Mouse (Mus musculus) C2C12 (cell line): Measurements from ENCODE around the gene Ap2b1.

ENCODE experiments used
- CEBPB ChIP-seq: IDR thresholded peaks from one replicate; pipeline ENCODE4 v1.6.1; 2011; ENCODE audit warnings: low read depth, mild to moderate bottlenecking, control low read depth, moderate library complexity
- CTCF ChIP-seq: IDR thresholded peaks from one replicate; pipeline ENCODE4 v1.5.1; 2011; ENCODE audit not compliant: control insufficient read depth, insufficient read depth, insufficient read length
- MAX ChIP-seq: IDR thresholded peaks from one replicate; pipeline ENCODE4 v1.6.1; 2011; ENCODE audit warnings: mild to moderate bottlenecking, control low read depth
- MYOG ChIP-seq: IDR thresholded peaks from one replicate; pipeline ENCODE4 v1.6.1; 2011; ENCODE audit not compliant: control insufficient read depth, insufficient read length; ENCODE audit errors: extremely low read depth
- USF1 ChIP-seq: IDR thresholded peaks from one replicate; pipeline ENCODE4 v1.6.1; 2011; ENCODE audit warnings: low read depth, mild to moderate bottlenecking, control low read depth, moderate library complexity

- TF ChIP-seq CTCF (no peak), MAX (no peak), CEBPB (no peak), USF1 (no peak), MYOG (no peak)
These were observed 107.6 kb downstream of the Ap2b1 start for GRCm38 (mm10) chr11:83406391-83406790.
